Mouse (Mus musculus) olfactory bulb, adult 2 months (tissue): Measurements from ENCODE around the gene Mapk11.

Source experiments
- CTCF ChIP-seq: fragments of 200-500 bp; IDR thresholded peaks from 2 replicates; pipeline ENCODE4 v1.5.1; 2012; ENCODE audit warnings: low read depth, mild to moderate bottlenecking, low read length, moderate library complexity; ENCODE audit not compliant: insufficient read depth
- POLR2A ChIP-seq: fragments of 200-500 bp; IDR thresholded peaks from 2 replicates; pipeline ENCODE4 v1.6.1; 2012; ENCODE audit warnings: mild to moderate bottlenecking, low read depth, low read length, moderate library complexity; ENCODE audit not compliant: insufficient read depth

DNA sequence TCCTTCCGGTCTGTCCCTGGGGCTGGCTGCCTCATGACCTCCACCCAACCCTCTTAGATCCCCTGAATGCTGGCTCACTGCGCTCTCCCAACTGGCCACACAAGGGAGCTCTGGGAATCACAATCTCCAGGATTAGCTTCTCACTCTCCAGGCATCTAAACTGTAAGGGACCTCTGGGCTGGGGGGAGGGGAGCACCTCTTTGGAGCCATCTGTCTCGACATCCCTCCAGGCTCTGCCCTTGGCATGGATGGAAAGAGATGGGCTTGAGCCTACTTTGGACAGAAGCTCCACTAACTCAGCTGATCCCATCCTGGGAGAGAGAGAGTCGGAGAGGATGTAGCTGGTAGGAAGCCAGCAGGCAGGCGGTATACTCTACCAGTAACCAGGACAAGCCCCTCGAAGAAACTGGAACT lies 32.9 kb upstream of the Mapk11 start:
- TF ChIP-seq POLR2A (no peak), CTCF (no peak)
